20 mouse cellular contexts compared by ENCODE assay signal in the genomic region with DNA sequence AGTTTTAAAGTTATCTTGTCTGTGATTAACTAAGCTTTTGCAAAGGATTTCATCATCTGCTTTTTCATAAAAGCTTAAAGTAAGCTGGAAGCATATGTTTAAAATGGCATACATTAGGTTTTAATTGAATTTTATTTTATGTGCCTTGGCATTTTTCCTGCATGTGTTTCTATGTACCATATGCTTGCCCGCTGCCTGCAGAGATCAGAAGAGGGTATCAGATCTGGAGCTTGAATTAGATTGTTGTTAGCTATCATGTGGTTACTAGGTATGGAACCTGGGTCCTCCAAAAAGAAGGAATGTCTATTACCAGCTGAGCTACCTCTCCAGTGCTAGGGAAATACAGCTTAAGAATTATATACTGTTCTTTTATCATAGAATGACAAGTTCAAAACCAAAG.
DNase-seq lines count a peak whose midpoint lies in the region; ATAC-seq and TF ChIP-seq lines count a peak whose summit lies in the region.
"Had no signal": no experiment of that assay in that cellular context is flagged by ENCODE, and none has a peak within 500 bp of the region (broad histone marks: within the 10 kb centered on the region; RNA-seq: fewer than 3 reads in every experiment).

No protein-coding gene starts in this region.

- no peaks in the 10 kb centered on the region for H3K9me3 ChIP-seq in forebrain, embryonic 14.5 days (replicated peaks; ENCODE audit: control insufficient read depth, low read length)
- no peaks in the 10 kb centered on the region for H3K9me3 ChIP-seq in forebrain, postnatal 0 days (ENCODE audit: low read length)
- no peaks in the 10 kb centered on the region for H3K9me3 ChIP-seq in limb, embryonic 14.5 days (ENCODE audit: control insufficient read depth, low read length)
- no peaks in the 10 kb centered on the region for H3K9me3 ChIP-seq in limb, embryonic 10.5 days (replicated peaks)
- H3K9me3 ChIP-seq: embryonic facial prominence, embryonic 13.5 days; embryonic facial prominence, embryonic 15.5 days; forebrain, embryonic 10.5 days had no signal

- no peak for TF ChIP-seq POLR2A in limb, embryonic 14.5 days (IDR thresholded peaks at IDR 0.05; ENCODE audit: borderline replicate concordance, extremely low read depth, insufficient read depth, insufficient read length)
- TF ChIP-seq POLR2A in myocyte (IDR thresholded peaks at IDR 0.05; ENCODE audit: insufficient read length, low read depth): no peak

- no peaks in the 10 kb centered on the region for H3K79me2 ChIP-seq in myocyte (ENCODE audit: control insufficient read depth, insufficient read depth)

- ATAC-seq in forebrain, embryonic 14.5 days: peak; percentile 57; the same call in 1 of the 2 replicates
- no peak for ATAC-seq in forebrain, postnatal 0 days
- no peak for ATAC-seq in limb, embryonic 14.5 days (ENCODE audit: low FRiP score, low read depth)

- no peak overlapping the region for H3K27ac ChIP-seq in forebrain, embryonic 14.5 days (ENCODE audit: low read depth, low read length)
- H3K27ac ChIP-seq in forebrain, postnatal 0 days (ENCODE audit: low read depth, low read length): no peak overlapping the region
- H3K27ac ChIP-seq in limb, embryonic 14.5 days (replicated peaks; ENCODE audit: low read depth, low read length): no peak overlapping the region
- no peak overlapping the region for H3K27ac ChIP-seq in limb, embryonic 10.5 days
- H3K27ac ChIP-seq: embryonic facial prominence, embryonic 13.5 days; embryonic facial prominence, embryonic 15.5 days; forebrain, embryonic 10.5 days had no signal

- no peaks in the 10 kb centered on the region for H3K36me3 ChIP-seq in forebrain, embryonic 14.5 days (ENCODE audit: control insufficient read depth, insufficient read depth, low read length)
- no peaks in the 10 kb centered on the region for H3K36me3 ChIP-seq in forebrain, postnatal 0 days (ENCODE audit: insufficient read depth)
- H3K36me3 ChIP-seq in limb, embryonic 14.5 days (ENCODE audit: control insufficient read depth, insufficient read depth, low read length): no peaks in the 10 kb centered on the region
- no peaks in the 10 kb centered on the region for H3K36me3 ChIP-seq in limb, embryonic 10.5 days
- no peaks in the 10 kb centered on the region for H3K36me3 ChIP-seq in myocyte (ENCODE audit: control insufficient read depth, insufficient read depth)
- H3K36me3 ChIP-seq: embryonic facial prominence, embryonic 13.5 days; embryonic facial prominence, embryonic 15.5 days; forebrain, embryonic 10.5 days had no signal

- H3K27me3 ChIP-seq in forebrain, embryonic 14.5 days (replicated peaks; ENCODE audit: control insufficient read depth, insufficient read depth, low read length): no peaks in the 10 kb centered on the region
- H3K27me3 ChIP-seq in forebrain, postnatal 0 days (ENCODE audit: insufficient read depth, low read length): no peaks in the 10 kb centered on the region
- H3K27me3 ChIP-seq in limb, embryonic 14.5 days (ENCODE audit: control insufficient read depth, insufficient read depth, low read length): no peaks in the 10 kb centered on the region
- no peaks in the 10 kb centered on the region for H3K27me3 ChIP-seq in limb, embryonic 10.5 days (ENCODE audit: low read depth, poor library complexity, severe bottlenecking)
- H3K27me3 ChIP-seq in myocyte (ENCODE audit: control insufficient read depth, insufficient read depth, insufficient read length): no peaks in the 10 kb centered on the region
- H3K27me3 ChIP-seq: embryonic facial prominence, embryonic 13.5 days; embryonic facial prominence, embryonic 15.5 days had no signal

- TF ChIP-seq CTCF in forebrain, postnatal 0 days (IDR thresholded peaks at IDR 0.05; ENCODE audit: low read depth): no peak

- no peak overlapping the region for H3K9ac ChIP-seq in forebrain, embryonic 14.5 days (ENCODE audit: low read length)
- no peak overlapping the region for H3K9ac ChIP-seq in forebrain, postnatal 0 days
- H3K9ac ChIP-seq in limb, embryonic 14.5 days (ENCODE audit: low read depth, low read length, severe bottlenecking): no peak overlapping the region
- H3K9ac ChIP-seq: embryonic facial prominence, embryonic 13.5 days; embryonic facial prominence, embryonic 15.5 days had no signal

- no peak overlapping the region for H3K4me2 ChIP-seq in forebrain, embryonic 14.5 days (ENCODE audit: low read length)
- H3K4me2 ChIP-seq in forebrain, postnatal 0 days (ENCODE audit: low read depth): no peak overlapping the region
- no peak overlapping the region for H3K4me2 ChIP-seq in limb, embryonic 14.5 days (replicated peaks; ENCODE audit: low read depth, low read length, severe bottlenecking)
- no peak overlapping the region for H3K4me2 ChIP-seq in myocyte (ENCODE audit: low read depth)
- H3K4me2 ChIP-seq: embryonic facial prominence, embryonic 13.5 days; embryonic facial prominence, embryonic 15.5 days had no signal

- H3K4me1 ChIP-seq in forebrain, embryonic 14.5 days (ENCODE audit: control insufficient read depth, insufficient read depth, low read length): no peaks in the 10 kb centered on the region
- H3K4me1 ChIP-seq in forebrain, postnatal 0 days (ENCODE audit: insufficient read depth): no peaks in the 10 kb centered on the region
- no peaks in the 10 kb centered on the region for H3K4me1 ChIP-seq in limb, embryonic 14.5 days (ENCODE audit: control insufficient read depth, insufficient read depth, low read length)
- H3K4me1 ChIP-seq in limb, embryonic 10.5 days: no peaks in the 10 kb centered on the region
- H3K4me1 ChIP-seq: embryonic facial prominence, embryonic 13.5 days; embryonic facial prominence, embryonic 15.5 days; forebrain, embryonic 10.5 days had no signal

- DNase-seq in forebrain, embryonic 14.5 days (ENCODE audit: low spot score): peak; percentile 47
- no peak for DNase-seq in forebrain, postnatal 0 days
- DNase-seq in limb, embryonic 14.5 days (ENCODE audit: low spot score): peak; percentile 5
- no peak for DNase-seq in limb, embryonic 10.5 days (ENCODE audit: low spot score)
- DNase-seq in adrenal gland, postnatal 10 days: no peak
- DNase-seq: adrenal gland, adult 2 months; adrenal gland, postnatal 14 days; adrenal gland, postnatal 36 days; cerebellum, adult 11 months; cerebellum, adult 18-20 months; cerebellum, adult 8-10 months; cerebellum, adult 9-11 months; cerebellum, postnatal 14 days; cerebellum, postnatal 36 days; embryo, embryonic 11 days had no signal

- WGBS in forebrain, embryonic 14.5 days: 53% methylated on average over 1 of the region's 1 CpGs
- 52% methylated on average over 1 of the region's 1 CpGs for WGBS in forebrain, postnatal 0 days
- WGBS in limb, embryonic 14.5 days: 58% methylated on average over 1 of the region's 1 CpGs
- WGBS in limb, embryonic 10.5 days: 89% methylated on average over 1 of the region's 1 CpGs

- no peak overlapping the region for H3K4me3 ChIP-seq in forebrain, embryonic 14.5 days (ENCODE audit: low read depth, low read length)
- H3K4me3 ChIP-seq in forebrain, postnatal 0 days (ENCODE audit: low read depth, low read length): no peak overlapping the region
- no peak overlapping the region for H3K4me3 ChIP-seq in limb, embryonic 14.5 days (replicated peaks; ENCODE audit: low read length)
- no peak overlapping the region for H3K4me3 ChIP-seq in limb, embryonic 10.5 days
- no peak overlapping the region for H3K4me3 ChIP-seq in myocyte
- H3K4me3 ChIP-seq: embryonic facial prominence, embryonic 13.5 days; embryonic facial prominence, embryonic 15.5 days; erythroblast, embryonic 14.5 days; forebrain, embryonic 10.5 days had no signal

- H3ac ChIP-seq in myocyte (ENCODE audit: control insufficient read depth, insufficient read length): no peak overlapping the region

TF ChIP-seq in myocyte, 11 proteins besides CTCF, POLR2A, EP300 and RAD21:
- no peak for TF ChIP-seq TCF3 (IDR thresholded peaks at IDR 0.05; ENCODE audit: insufficient read length, low read depth)
- 0 out of 2 replicates have a peak, but pooled peaks have one; percentile 9 for TF ChIP-seq CEBPB (IDR thresholded peaks at IDR 0.05; ENCODE audit: insufficient read depth, poor library complexity, severe bottlenecking)

Comparison
In these comparisons a context has a peak if more than half of its experiments do, and no peak if none do; other contexts are left out.
1. DNase-seq: peak in forebrain, embryonic 14.5 days (single experiment) and limb, embryonic 14.5 days (single experiment); none in forebrain, postnatal 0 days (single experiment), limb, embryonic 10.5 days (single experiment) and adrenal gland, postnatal 10 days (single experiment).